In the genomic region with DNA sequence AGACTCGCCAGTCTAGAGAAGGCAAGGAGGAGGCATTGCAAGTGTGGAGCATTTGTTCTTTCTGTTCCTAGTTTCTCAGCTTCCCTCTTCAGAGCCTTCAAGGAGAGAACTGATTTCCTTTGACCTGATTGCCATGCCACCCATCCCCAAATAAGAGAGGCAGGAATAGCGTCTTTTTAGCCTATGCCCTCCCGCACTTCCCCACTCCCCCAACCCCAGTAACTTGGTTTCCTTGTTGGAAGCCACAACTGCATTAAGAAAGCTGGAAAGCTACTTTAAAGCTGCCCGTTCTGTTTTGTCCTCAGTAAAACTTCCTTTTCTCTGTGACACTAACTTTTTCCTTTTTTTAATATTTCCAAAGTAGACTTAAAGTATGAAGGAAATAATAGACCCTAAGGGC, we compare ENCODE assay signal across 9 mouse cellular contexts.
DNase-seq lines count a peak whose midpoint lies in the region; ATAC-seq and TF ChIP-seq lines count a peak whose summit lies in the region.
"Had no signal": no experiment of that assay in that cellular context is flagged by ENCODE, and none has a peak within 500 bp of the region (broad histone marks: within the 10 kb centered on the region; RNA-seq: fewer than 3 reads in every experiment).

No protein-coding gene starts in this region.

- H3K36me3 ChIP-seq in lung, embryonic 14.5 days (ENCODE audit: insufficient read depth), result no peaks in the 10 kb centered on the region
- no peaks in the 10 kb centered on the region for H3K36me3 ChIP-seq in forebrain, postnatal 0 days (ENCODE audit: insufficient read depth)
- no peaks in the 10 kb centered on the region for H3K36me3 ChIP-seq in liver, embryonic 13.5 days
- no peaks in the 10 kb centered on the region for H3K36me3 ChIP-seq in stomach, embryonic 15.5 days

- ATAC-seq in lung, embryonic 14.5 days (ENCODE audit: insufficient read depth), result peak; percentile 23; the same call in 1 of the 2 replicates
- ATAC-seq in forebrain, postnatal 0 days, result no peak
- 0 out of 2 replicates have a peak, but pooled peaks have one; percentile 3 for ATAC-seq in liver, embryonic 13.5 days (ENCODE audit: low read depth)
- no peak for ATAC-seq in stomach, embryonic 15.5 days (ENCODE audit: insufficient read depth, low FRiP score, low read depth)

- no peak overlapping the region for H3K4me3 ChIP-seq in lung, embryonic 14.5 days (ENCODE audit: low read depth, low read length)
- no peak overlapping the region for H3K4me3 ChIP-seq in forebrain, postnatal 0 days (ENCODE audit: low read depth, low read length)
- peak overlapping the region; percentile 31; the same call in 1 of the 2 replicates for H3K4me3 ChIP-seq in liver, embryonic 13.5 days (replicated peaks)
- peak overlapping the region; percentile 19; the same call in 1 of the 2 replicates for H3K4me3 ChIP-seq in stomach, embryonic 15.5 days (replicated peaks)
- H3K4me3 ChIP-seq: layer of hippocampus, adult 2 months had no signal

- DNase-seq in lung, embryonic 14.5 days, result no peak
- DNase-seq in lung, adult 18-20 months, result no peak
- no peak for DNase-seq in forebrain, postnatal 0 days
- no peak for DNase-seq in liver, embryonic 13.5 days
- no peak for DNase-seq in frontal cortex, postnatal 36 days (ENCODE audit: low spot score in 2 of 2)
- no peak for DNase-seq in gastrocnemius, postnatal 14 days
- DNase-seq in natural killer cell, adult 2 months (ENCODE audit: low spot score in 2 of 2), result no peak

- H3K27me3 ChIP-seq in lung, embryonic 14.5 days (ENCODE audit: insufficient read depth, low read length), result no peaks in the 10 kb centered on the region
- no peaks in the 10 kb centered on the region for H3K27me3 ChIP-seq in forebrain, postnatal 0 days (ENCODE audit: insufficient read depth, low read length)
- H3K27me3 ChIP-seq in liver, embryonic 13.5 days, result no peaks in the 10 kb centered on the region
- no peaks in the 10 kb centered on the region for H3K27me3 ChIP-seq in stomach, embryonic 15.5 days (replicated peaks)

- no peaks in the 10 kb centered on the region for H3K9me3 ChIP-seq in lung, embryonic 14.5 days (ENCODE audit: low read depth, low read length)
- no peaks in the 10 kb centered on the region for H3K9me3 ChIP-seq in forebrain, postnatal 0 days (ENCODE audit: low read length)
- H3K9me3 ChIP-seq in liver, embryonic 13.5 days (replicated peaks), result no peaks in the 10 kb centered on the region
- H3K9me3 ChIP-seq in stomach, embryonic 15.5 days, result no peaks in the 10 kb centered on the region

- H3K4me1 ChIP-seq in lung, embryonic 14.5 days (ENCODE audit: insufficient read depth), result peaks cover 9% of the 10 kb centered on the region
- H3K4me1 ChIP-seq in forebrain, postnatal 0 days (ENCODE audit: insufficient read depth), result 0 out of 2 replicates have a peak, but pooled peaks cover 5% of the 10 kb centered on the region
- peaks cover 31% of the 10 kb centered on the region for H3K4me1 ChIP-seq in liver, embryonic 13.5 days (replicated peaks)
- 0 out of 2 replicates have a peak, but pooled peaks cover 3% of the 10 kb centered on the region for H3K4me1 ChIP-seq in stomach, embryonic 15.5 days

- intact Hi-C loops in gastrocnemius, postnatal 14 days (cut with DNase I; ENCODE audit: low total_unique reads), result no loop called here

- peak overlapping the region; percentile 54 for H3K4me2 ChIP-seq in lung, embryonic 14.5 days
- peak overlapping the region; percentile 25 for H3K4me2 ChIP-seq in forebrain, postnatal 0 days (ENCODE audit: low read depth)
- peak overlapping the region; percentile 61 for H3K4me2 ChIP-seq in liver, embryonic 13.5 days
- H3K4me2 ChIP-seq in stomach, embryonic 15.5 days, result peak overlapping the region; percentile 38

- H3K27ac ChIP-seq in lung, embryonic 14.5 days (ENCODE audit: low read depth), result peak overlapping the region; percentile 19
- H3K27ac ChIP-seq in forebrain, postnatal 0 days (ENCODE audit: low read depth, low read length), result no peak overlapping the region
- peak overlapping the region; percentile 55 for H3K27ac ChIP-seq in liver, embryonic 13.5 days
- H3K27ac ChIP-seq in stomach, embryonic 15.5 days, result no peak overlapping the region
- H3K27ac ChIP-seq: layer of hippocampus, adult 2 months had no signal

- no peak overlapping the region; the same call in 1 of the 2 replicates for H3K9ac ChIP-seq in lung, embryonic 14.5 days
- no peak overlapping the region for H3K9ac ChIP-seq in forebrain, postnatal 0 days
- H3K9ac ChIP-seq in liver, embryonic 13.5 days, result peak overlapping the region; percentile 51; the same call in 1 of the 2 replicates
- H3K9ac ChIP-seq in stomach, embryonic 15.5 days, result no peak overlapping the region

- no peak for TF ChIP-seq CTCF in lung, embryonic 14.5 days (IDR thresholded peaks at IDR 0.05; ENCODE audit: low read depth)
- no peak for TF ChIP-seq CTCF in forebrain, postnatal 0 days (IDR thresholded peaks at IDR 0.05; ENCODE audit: low read depth)

- WGBS in lung, embryonic 14.5 days, result 4% methylated on average over 4 of the region's 4 CpGs
- WGBS in forebrain, postnatal 0 days, result 16% methylated on average over 4 of the region's 4 CpGs
- WGBS in liver, embryonic 13.5 days (ENCODE audit: insufficient replicate concordance), result 6% methylated on average over 4 of the region's 4 CpGs
- WGBS in stomach, embryonic 15.5 days, result 15% methylated on average over 4 of the region's 4 CpGs

Comparison
In these comparisons a context has a peak if more than half of its experiments do, and no peak if none do; other contexts are left out.
1. ATAC-seq: peak in lung, embryonic 14.5 days (single experiment) and liver, embryonic 13.5 days (single experiment); none in forebrain, postnatal 0 days (single experiment) and stomach, embryonic 15.5 days (single experiment).
2. H3K27ac ChIP-seq: peak in lung, embryonic 14.5 days (single experiment) and liver, embryonic 13.5 days (single experiment); none in forebrain, postnatal 0 days (single experiment) and stomach, embryonic 15.5 days (single experiment).
3. H3K4me3 ChIP-seq: peak in liver, embryonic 13.5 days (single experiment) and stomach, embryonic 15.5 days (single experiment); none in lung, embryonic 14.5 days (single experiment) and forebrain, postnatal 0 days (single experiment).
4. Peak in every context shown above with its lines, with median percentiles within 50 percentile points of each other: H3K4me2 ChIP-seq.